Mouse (Mus musculus): Measurements from ENCODE around the gene Gm20821. TPM values are rescaled to one million over a fixed set of nuclear protein-coding genes. Genes with fewer than 3 reads are reported as not detected.
"Not testable (repeated sequence)": the region's sequence is repeated elsewhere in the genome, so short reads cannot be mapped to it uniquely, and the experiment has no call there.

Gm20821 gene
- not detected for total RNA-seq (2021)
- long read RNA-seq, experiment 1, result 0 reads
- long read RNA-seq, experiment 2, result 0 reads

DNA sequence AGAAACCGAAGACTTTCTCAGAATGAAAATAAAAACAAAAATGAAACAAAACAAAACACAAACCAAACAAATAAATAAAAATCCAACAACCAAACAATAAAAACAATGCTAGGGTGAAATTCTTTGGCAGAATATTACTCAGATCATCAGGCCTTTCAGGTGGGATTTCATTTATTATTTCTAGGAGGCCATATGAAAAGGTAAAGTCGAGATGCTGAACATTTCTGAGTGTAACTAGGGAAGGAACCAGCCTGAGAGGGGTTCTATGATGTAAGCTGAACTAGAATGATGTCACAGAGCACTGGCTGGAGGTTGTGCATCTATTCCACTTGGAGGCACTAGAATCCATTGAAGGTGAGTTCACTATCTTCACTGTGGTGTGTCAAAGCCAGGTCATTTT is at the start of gene Gm20821:
Gene Gm20821, plus strand, starts transcription at position 301 of the 400 bp plus-strand sequence.
- H3K4me3 ChIP-seq; DNase-seq (ENCODE audit: extremely low spot score in 1 of 2, low spot score in 2 of 2); H3K27ac ChIP-seq; intact Hi-C loops (cut with DNase I): not testable (repeated sequence)

Data from left cerebral cortex, adult 2 months (tissue).